Mouse (Mus musculus): ENCODE data around the gene Epop. TPM values are rescaled to one million over a fixed set of nuclear protein-coding genes. Genes with fewer than 3 reads are reported as not detected.

Gene Epop
- polyA plus RNA-seq, 1 experiment from 2014 or later, result 5.7 TPM

DNA sequence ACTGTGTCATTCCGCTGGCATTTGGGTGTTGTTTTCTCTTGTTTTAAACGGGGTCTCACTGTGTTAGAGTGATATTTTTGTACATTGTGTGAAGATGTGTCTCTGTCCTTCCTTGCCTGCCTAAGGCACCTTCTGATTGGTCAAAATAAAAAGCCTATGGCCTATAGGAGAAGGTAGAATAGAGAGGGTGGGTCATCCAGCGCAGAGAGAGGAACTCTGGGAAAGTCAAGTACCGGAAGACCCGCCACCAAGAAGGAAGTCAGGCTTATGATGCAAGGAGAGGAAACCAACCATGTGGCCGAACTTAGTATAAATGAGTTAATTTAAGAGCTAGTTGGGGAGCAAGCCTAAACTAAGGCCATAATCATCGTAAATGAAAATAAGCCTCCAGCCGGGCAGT lies 30.4 kb downstream of the Epop start:
- no peaks in the 10 kb centered on the region for H3K4me1 ChIP-seq (replicated peaks; ENCODE audit: control insufficient read depth, insufficient read depth, low read length)
- no peak overlapping the region for H3K27ac ChIP-seq (ENCODE audit: low read depth, low read length)
- H3K4me3 ChIP-seq (ENCODE audit: low read depth, low read length), result no peak overlapping the region
- H3K4me2 ChIP-seq (replicated peaks; ENCODE audit: low read depth, low read length), result no peak overlapping the region
- no peaks in the 10 kb centered on the region for H3K9me3 ChIP-seq (ENCODE audit: control insufficient read depth, low read length)
- no peaks in the 10 kb centered on the region; the same call in 1 of the 2 replicates for H3K27me3 ChIP-seq (ENCODE audit: control insufficient read depth, insufficient read depth, low read length)
- no peak overlapping the region for H3K9ac ChIP-seq (ENCODE audit: low read depth, low read length)
- H3K36me3 ChIP-seq (ENCODE audit: control insufficient read depth, insufficient read depth, low read length), result no peaks in the 10 kb centered on the region
- ATAC-seq (ENCODE audit: low FRiP score) (no peak), DNase-seq (ENCODE audit: low spot score) (no peak)
- 90% methylated on average over 8 of the region's 8 CpGs for WGBS

DNA sequence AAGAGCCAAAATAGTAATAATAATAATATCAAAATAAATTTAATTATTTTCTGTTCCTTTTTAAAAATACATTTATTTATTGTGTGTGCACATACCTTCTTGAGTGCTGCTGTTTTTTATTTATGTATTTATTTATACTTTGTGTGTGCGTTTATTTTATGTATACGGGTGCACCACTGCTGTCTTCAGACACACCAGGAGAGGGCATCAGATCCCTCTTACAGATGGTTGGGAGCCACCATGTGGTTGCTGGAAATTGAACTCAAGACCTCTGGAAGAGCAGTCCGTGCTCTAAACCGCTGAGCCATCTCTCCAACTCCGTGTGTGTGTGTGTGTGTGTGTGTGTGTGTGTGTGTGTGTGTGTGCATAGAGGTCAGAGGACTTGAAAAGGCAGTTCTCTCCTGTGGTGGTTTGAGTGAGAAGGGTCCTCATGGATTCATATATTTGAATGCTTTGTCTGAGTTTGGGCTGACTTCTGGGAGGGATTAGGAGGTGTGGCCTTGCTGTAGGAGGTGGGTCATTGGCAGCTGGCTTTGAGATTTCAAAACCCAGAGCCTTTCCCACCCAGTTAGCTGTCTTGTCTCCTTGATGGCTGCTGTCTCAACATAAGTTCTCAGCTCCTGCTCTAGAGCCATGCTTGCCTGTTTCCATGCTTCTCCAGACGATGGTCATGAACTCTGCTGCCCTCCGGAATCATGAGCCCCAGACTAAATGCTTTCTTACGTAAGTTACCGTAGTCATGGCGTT lies 31.4 kb downstream of the Epop start:
- WGBS, result 72% methylated on average over 10 of the region's 10 CpGs
- no peaks in the 10 kb centered on the region; the same call in 1 of the 2 replicates for H3K27me3 ChIP-seq (ENCODE audit: control insufficient read depth, insufficient read depth, low read length)
- H3K4me1 ChIP-seq (replicated peaks; ENCODE audit: control insufficient read depth, insufficient read depth, low read length), result no peaks in the 10 kb centered on the region
- H3K4me2 ChIP-seq (replicated peaks; ENCODE audit: low read depth, low read length), result no peak overlapping the region
- H3K27ac ChIP-seq (ENCODE audit: low read depth, low read length), result no peak overlapping the region
- no peaks in the 10 kb centered on the region for H3K9me3 ChIP-seq (ENCODE audit: control insufficient read depth, low read length)
- H3K9ac ChIP-seq (ENCODE audit: low read depth, low read length), result no peak overlapping the region
- H3K36me3 ChIP-seq (ENCODE audit: control insufficient read depth, insufficient read depth, low read length), result no peaks in the 10 kb centered on the region
- ATAC-seq (ENCODE audit: low FRiP score) (no peak), DNase-seq (ENCODE audit: low spot score) (no peak)
- no peak overlapping the region for H3K4me3 ChIP-seq (ENCODE audit: low read depth, low read length)

- H3K4me3 ChIP-seq (ENCODE audit: low read depth, low read length), result no peak overlapping the region
- WGBS, result 57% methylated on average over 6 of the region's 6 CpGs
- no peaks in the 10 kb centered on the region; the same call in 1 of the 2 replicates for H3K4me1 ChIP-seq (replicated peaks; ENCODE audit: control insufficient read depth, insufficient read depth, low read length)
- H3K36me3 ChIP-seq (ENCODE audit: control insufficient read depth, insufficient read depth, low read length), result no peaks in the 10 kb centered on the region
- DNase-seq (ENCODE audit: low spot score) (no peak), ATAC-seq (ENCODE audit: low FRiP score) (no peak)
- no peak overlapping the region for H3K27ac ChIP-seq (ENCODE audit: low read depth, low read length)
- H3K9ac ChIP-seq (ENCODE audit: low read depth, low read length), result no peak overlapping the region
- H3K27me3 ChIP-seq (ENCODE audit: control insufficient read depth, insufficient read depth, low read length), result no peaks in the 10 kb centered on the region; the same call in 1 of the 2 replicates
- H3K4me2 ChIP-seq (replicated peaks; ENCODE audit: low read depth, low read length), result no peak overlapping the region
- no peaks in the 10 kb centered on the region for H3K9me3 ChIP-seq (ENCODE audit: control insufficient read depth, low read length)
Observed at GRCm38 (mm10) chr11:97594136-97594535, 35.4 kb downstream of the Epop start.

GRCm38 (mm10) chr11:97591910-97592309 lies 37.6 kb downstream of the Epop start:
- no peak for DNase-seq (ENCODE audit: low spot score)
- ATAC-seq (ENCODE audit: low FRiP score), result no peak
- H3K27ac ChIP-seq (ENCODE audit: low read depth, low read length), result no peak overlapping the region
- H3K9me3 ChIP-seq (ENCODE audit: control insufficient read depth, low read length), result no peaks in the 10 kb centered on the region
- no peak overlapping the region for H3K9ac ChIP-seq (ENCODE audit: low read depth, low read length)
- no peak overlapping the region for H3K4me3 ChIP-seq (ENCODE audit: low read depth, low read length)
- H3K4me2 ChIP-seq (replicated peaks; ENCODE audit: low read depth, low read length), result no peak overlapping the region
- no peaks in the 10 kb centered on the region; the same call in 1 of the 2 replicates for H3K27me3 ChIP-seq (ENCODE audit: control insufficient read depth, insufficient read depth, low read length)
- no peaks in the 10 kb centered on the region for H3K36me3 ChIP-seq (ENCODE audit: control insufficient read depth, insufficient read depth, low read length)
- WGBS, result 37% methylated on average over 5 of the region's 5 CpGs
- no peaks in the 10 kb centered on the region; the same call in 1 of the 2 replicates for H3K4me1 ChIP-seq (replicated peaks; ENCODE audit: control insufficient read depth, insufficient read depth, low read length)

DNA sequence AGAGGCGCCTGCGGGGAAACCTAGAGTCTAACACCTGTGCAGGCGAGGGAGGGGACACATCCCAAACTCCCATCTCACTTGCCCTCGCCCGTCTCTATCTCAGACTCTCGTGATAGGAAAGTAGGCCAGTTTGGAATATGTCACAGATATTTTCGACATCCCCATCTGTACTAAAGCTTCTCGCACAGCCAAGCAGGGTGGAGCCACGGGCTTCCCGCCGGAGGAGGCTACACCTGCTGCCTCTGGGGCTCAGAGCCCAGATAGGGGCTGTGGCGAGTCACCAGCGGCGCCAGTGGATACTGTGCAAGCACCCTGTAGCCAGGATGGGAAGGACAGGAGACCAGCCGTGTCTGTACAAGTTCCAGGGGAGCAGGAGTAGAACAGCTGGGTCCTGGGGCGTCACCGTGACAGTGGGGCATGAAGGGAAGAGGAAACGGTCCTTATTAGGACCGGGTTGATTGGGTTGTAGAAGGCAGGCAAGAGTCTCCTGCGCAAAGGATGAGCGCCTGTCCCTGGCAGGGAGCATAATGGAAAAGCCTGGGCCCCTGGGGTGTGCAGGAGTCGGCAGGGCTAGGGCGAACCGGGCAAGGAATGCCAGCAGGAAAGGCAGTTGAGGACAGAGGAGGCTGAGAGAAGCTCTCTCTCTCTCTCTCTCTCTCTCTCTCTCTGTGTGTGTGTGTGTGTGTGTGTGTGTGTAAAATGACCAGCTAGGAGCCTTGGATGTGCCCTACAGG lies 39.1 kb downstream of the Epop start:
- 35% methylated on average over 24 of the region's 24 CpGs for WGBS
- DNase-seq (ENCODE audit: low spot score) (peak; percentile 15), ATAC-seq (ENCODE audit: low FRiP score) (no peak)
- Histone ChIP-seq H3K4me1 (replicated peaks; ENCODE audit: control insufficient read depth, insufficient read depth, low read length) (no peaks in the 10 kb centered on the region; the same call in 1 of the 2 replicates), H3K9ac (ENCODE audit: low read depth, low read length) (no peak overlapping the region), H3K4me2 (replicated peaks; ENCODE audit: low read depth, low read length) (no peak overlapping the region), H3K27me3 (ENCODE audit: control insufficient read depth, insufficient read depth, low read length) (no peaks in the 10 kb centered on the region; the same call in 1 of the 2 replicates), H3K9me3 (ENCODE audit: control insufficient read depth, low read length) (no peaks in the 10 kb centered on the region), H3K4me3 (ENCODE audit: low read depth, low read length) (no peak overlapping the region), H3K27ac (ENCODE audit: low read depth, low read length) (no peak overlapping the region), H3K36me3 (ENCODE audit: control insufficient read depth, insufficient read depth, low read length) (no peaks in the 10 kb centered on the region)

GRCm38 (mm10) chr11:97589216-97589615 lies 40.3 kb downstream of the Epop start:
- Histone ChIP-seq H3K27me3 (ENCODE audit: control insufficient read depth, insufficient read depth, low read length) (no peaks in the 10 kb centered on the region; the same call in 1 of the 2 replicates), H3K9me3 (ENCODE audit: control insufficient read depth, low read length) (no peaks in the 10 kb centered on the region), H3K4me1 (replicated peaks; ENCODE audit: control insufficient read depth, insufficient read depth, low read length) (no peaks in the 10 kb centered on the region; the same call in 1 of the 2 replicates), H3K4me3 (ENCODE audit: low read depth, low read length) (no peak overlapping the region), H3K36me3 (ENCODE audit: control insufficient read depth, insufficient read depth, low read length) (no peaks in the 10 kb centered on the region), H3K9ac (ENCODE audit: low read depth, low read length) (no peak overlapping the region), H3K4me2 (replicated peaks; ENCODE audit: low read depth, low read length) (no peak overlapping the region), H3K27ac (ENCODE audit: low read depth, low read length) (no peak overlapping the region)
- DNase-seq (ENCODE audit: low spot score), result peak; percentile 27
- no peak for ATAC-seq (ENCODE audit: low FRiP score)
- WGBS, result 3% methylated on average over 10 of the region's 10 CpGs

DNA sequence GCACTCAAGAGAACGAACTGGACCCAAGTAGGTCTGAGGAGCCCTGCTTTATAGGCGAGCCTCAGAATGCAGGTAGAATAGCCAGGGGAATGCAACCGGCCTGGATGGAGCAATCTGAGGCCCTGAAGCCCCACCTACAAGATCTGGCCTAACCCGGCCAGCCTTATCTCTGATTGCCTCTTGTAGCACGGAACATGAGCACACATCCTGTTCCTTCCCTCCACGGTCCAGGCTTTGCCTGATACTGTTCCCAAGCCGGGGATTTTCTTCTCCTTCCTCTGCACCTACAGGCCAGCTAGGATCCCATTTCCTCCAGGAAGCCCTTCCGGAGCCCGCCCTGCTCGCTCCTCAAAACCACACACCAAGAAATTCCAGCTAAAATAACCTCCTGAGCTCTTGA lies 43.6 kb downstream of the Epop start:
- H3K9ac ChIP-seq (ENCODE audit: low read depth, low read length), result no peak overlapping the region
- no peaks in the 10 kb centered on the region; the same call in 1 of the 2 replicates for H3K4me1 ChIP-seq (replicated peaks; ENCODE audit: control insufficient read depth, insufficient read depth, low read length)
- WGBS, result 67% methylated on average over 10 of the region's 10 CpGs
- DNase-seq (ENCODE audit: low spot score) (no peak), ATAC-seq (ENCODE audit: low FRiP score) (no peak)
- no peak overlapping the region for H3K27ac ChIP-seq (ENCODE audit: low read depth, low read length)
- H3K4me3 ChIP-seq (ENCODE audit: low read depth, low read length), result no peak overlapping the region
- H3K27me3 ChIP-seq (ENCODE audit: control insufficient read depth, insufficient read depth, low read length), result no peaks in the 10 kb centered on the region; the same call in 1 of the 2 replicates
- no peaks in the 10 kb centered on the region for H3K36me3 ChIP-seq (ENCODE audit: control insufficient read depth, insufficient read depth, low read length)
- no peaks in the 10 kb centered on the region for H3K9me3 ChIP-seq (ENCODE audit: control insufficient read depth, low read length)
- no peak overlapping the region for H3K4me2 ChIP-seq (replicated peaks; ENCODE audit: low read depth, low read length)

GRCm38 (mm10) chr11:97584476-97584875 lies 45.0 kb downstream of the Epop start:
- Histone ChIP-seq H3K4me2 (replicated peaks; ENCODE audit: low read depth, low read length) (no peak overlapping the region), H3K36me3 (ENCODE audit: control insufficient read depth, insufficient read depth, low read length) (no peaks in the 10 kb centered on the region), H3K9ac (ENCODE audit: low read depth, low read length) (no peak overlapping the region), H3K27ac (ENCODE audit: low read depth, low read length) (no peak overlapping the region), H3K4me3 (ENCODE audit: low read depth, low read length) (no peak overlapping the region), H3K9me3 (ENCODE audit: control insufficient read depth, low read length) (no peaks in the 10 kb centered on the region), H3K4me1 (replicated peaks; ENCODE audit: control insufficient read depth, insufficient read depth, low read length) (no peaks in the 10 kb centered on the region; the same call in 1 of the 2 replicates), H3K27me3 (ENCODE audit: control insufficient read depth, insufficient read depth, low read length) (no peaks in the 10 kb centered on the region; the same call in 1 of the 2 replicates)
- ATAC-seq (ENCODE audit: low FRiP score) (no peak), DNase-seq (ENCODE audit: low spot score) (no peak)
- 82% methylated on average over 7 of the region's 7 CpGs for WGBS
